Mouse (Mus musculus): ENCODE data around the gene Wbp1l. TPM values are rescaled to one million over a fixed set of nuclear protein-coding genes. Genes with fewer than 3 reads are reported as not detected.

Wbp1l gene
- polyA plus RNA-seq, 1 experiment from 2014 or later: 53.4 TPM

DNA sequence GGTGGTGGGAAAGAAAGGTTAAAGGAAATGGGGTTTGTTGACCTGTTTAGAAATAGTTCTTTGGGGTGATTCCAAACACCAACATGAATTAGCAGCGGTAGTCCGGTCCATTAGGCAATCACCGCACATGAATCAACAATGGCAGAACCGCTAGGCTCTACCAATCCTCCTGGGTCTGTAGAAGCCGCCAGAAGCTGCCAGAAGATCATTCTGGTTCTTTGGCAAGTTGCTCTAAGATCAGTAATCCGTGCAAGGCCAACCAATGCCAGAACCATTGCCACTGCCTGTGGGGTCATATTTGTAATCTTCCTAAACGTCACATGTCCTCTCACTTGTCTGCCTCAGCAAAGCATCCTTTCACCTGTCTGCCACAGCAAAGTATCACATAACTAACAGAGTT is 98.1 kb downstream of the Wbp1l start:
- H3K27ac ChIP-seq: no peak overlapping the region
- H3K4me3 ChIP-seq: no peak overlapping the region
- H3K9ac ChIP-seq: no peak overlapping the region
- no peak overlapping the region for H3K4me2 ChIP-seq
- no peak for ATAC-seq (ENCODE audit: insufficient number of reproducible peaks, low FRiP score, low TSS enrichment, low read depth)
- no peaks in the 10 kb centered on the region for H3K9me3 ChIP-seq
- H3K36me3 ChIP-seq: peaks cover 16% of the 10 kb centered on the region
- H3K27me3 ChIP-seq: no peaks in the 10 kb centered on the region
- WGBS: 96% methylated on average over 7 of the region's 7 CpGs
- H3K4me1 ChIP-seq: no peaks in the 10 kb centered on the region

DNA sequence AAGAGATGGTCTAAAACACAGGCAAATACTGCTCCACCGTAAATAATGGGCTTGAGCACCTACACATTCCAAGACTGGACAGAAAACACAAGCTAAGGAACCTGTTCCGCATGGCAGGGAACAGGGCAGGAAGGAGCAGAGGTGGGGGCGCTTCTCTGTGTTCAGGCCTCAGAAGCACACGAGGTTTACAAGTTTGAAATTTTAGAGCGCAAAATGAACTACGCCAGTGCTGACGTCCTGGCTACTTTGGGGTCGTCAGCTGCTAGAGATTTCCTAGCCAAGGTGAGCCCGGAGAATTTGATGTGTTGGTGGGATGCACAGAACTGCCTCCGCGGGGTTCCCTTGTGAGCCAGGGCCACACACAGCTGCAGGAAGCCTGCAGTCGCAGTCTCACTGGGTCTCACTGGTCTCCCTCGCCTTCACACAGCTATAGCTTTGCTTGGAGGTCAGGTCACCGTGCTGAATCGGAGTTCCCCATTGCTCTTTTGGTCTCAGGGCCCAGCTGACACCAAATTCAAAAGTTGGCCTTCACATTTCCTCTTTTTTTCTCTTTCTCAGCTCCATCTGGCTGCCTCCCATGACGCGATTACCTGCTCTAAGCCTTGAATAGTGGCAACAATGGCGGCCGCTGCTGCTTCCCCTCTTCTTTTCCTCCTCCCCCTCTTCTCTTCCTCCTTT is 99.1 kb downstream of the Wbp1l start:
- no peak overlapping the region for H3K9ac ChIP-seq
- no peaks in the 10 kb centered on the region for H3K9me3 ChIP-seq
- 49% methylated on average over 19 of the region's 19 CpGs for WGBS
- H3K4me2 ChIP-seq: no peak overlapping the region
- H3K4me1 ChIP-seq: no peaks in the 10 kb centered on the region
- ATAC-seq (ENCODE audit: insufficient number of reproducible peaks, low FRiP score, low TSS enrichment, low read depth): no peak
- no peaks in the 10 kb centered on the region for H3K27me3 ChIP-seq
- H3K36me3 ChIP-seq: peaks cover 16% of the 10 kb centered on the region
- H3K4me3 ChIP-seq: no peak overlapping the region
- no peak overlapping the region for H3K27ac ChIP-seq

DNA sequence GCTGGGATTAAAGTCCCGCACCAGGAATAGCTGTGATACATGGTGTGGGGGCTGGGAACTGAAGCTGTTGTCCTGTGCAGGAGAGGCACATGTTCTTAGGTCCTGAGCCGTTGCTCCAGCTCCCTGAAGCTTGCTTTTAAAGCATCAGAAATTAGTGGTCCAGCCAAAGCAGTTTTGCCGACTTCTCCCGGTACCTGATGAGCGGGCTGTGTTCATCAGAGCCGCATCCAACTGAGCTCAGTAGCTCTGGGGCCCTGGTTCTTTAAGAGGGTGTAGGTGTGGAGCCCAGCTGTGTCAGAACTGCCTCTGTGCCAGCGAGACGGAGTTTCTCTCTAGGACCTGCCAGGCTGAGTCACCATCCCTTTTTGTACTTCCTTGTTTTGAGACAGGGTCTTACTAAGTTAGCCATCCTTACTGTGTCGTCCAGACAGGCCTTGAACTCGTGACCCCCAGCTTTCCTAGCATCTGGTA is 100.2 kb downstream of the Wbp1l start:
- ATAC-seq (ENCODE audit: insufficient number of reproducible peaks, low FRiP score, low TSS enrichment, low read depth): no peak
- H3K4me3 ChIP-seq: no peak overlapping the region
- no peaks in the 10 kb centered on the region for H3K9me3 ChIP-seq
- no peak overlapping the region for H3K4me2 ChIP-seq
- H3K27ac ChIP-seq: no peak overlapping the region
- no peak overlapping the region for H3K9ac ChIP-seq
- 67% methylated on average over 10 of the region's 10 CpGs for WGBS
- peaks cover 16% of the 10 kb centered on the region for H3K36me3 ChIP-seq
- H3K27me3 ChIP-seq: no peaks in the 10 kb centered on the region
- H3K4me1 ChIP-seq: no peaks in the 10 kb centered on the region

DNA sequence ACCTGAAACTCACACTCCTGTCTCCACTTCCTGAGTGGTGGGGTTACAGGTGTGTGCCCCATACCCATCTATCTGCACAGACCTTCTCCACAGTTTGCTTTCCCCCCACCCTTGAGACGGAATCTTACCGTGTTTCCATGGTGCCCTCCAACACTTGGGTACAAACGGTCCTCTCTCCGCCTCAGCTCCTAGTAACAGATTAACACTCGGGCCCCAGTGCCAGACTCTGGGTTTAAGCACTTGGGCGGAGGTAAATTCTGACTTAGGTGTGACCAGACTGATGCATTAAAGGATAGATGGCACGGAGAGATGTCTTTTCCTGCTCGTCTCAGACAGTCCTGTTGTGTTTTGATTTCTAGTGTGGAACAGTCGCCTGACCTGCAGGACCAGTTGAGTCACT is 102.3 kb downstream of the Wbp1l start:
- no peak overlapping the region for H3K9ac ChIP-seq
- no peaks in the 10 kb centered on the region for H3K9me3 ChIP-seq
- no peaks in the 10 kb centered on the region for H3K27me3 ChIP-seq
- ATAC-seq (ENCODE audit: insufficient number of reproducible peaks, low FRiP score, low TSS enrichment, low read depth): no peak
- no peak overlapping the region for H3K4me3 ChIP-seq
- WGBS: 74% methylated on average over 9 of the region's 9 CpGs
- no peak overlapping the region for H3K4me2 ChIP-seq
- H3K27ac ChIP-seq: no peak overlapping the region
- peaks cover 9% of the 10 kb centered on the region for H3K36me3 ChIP-seq
- no peaks in the 10 kb centered on the region for H3K4me1 ChIP-seq

DNA sequence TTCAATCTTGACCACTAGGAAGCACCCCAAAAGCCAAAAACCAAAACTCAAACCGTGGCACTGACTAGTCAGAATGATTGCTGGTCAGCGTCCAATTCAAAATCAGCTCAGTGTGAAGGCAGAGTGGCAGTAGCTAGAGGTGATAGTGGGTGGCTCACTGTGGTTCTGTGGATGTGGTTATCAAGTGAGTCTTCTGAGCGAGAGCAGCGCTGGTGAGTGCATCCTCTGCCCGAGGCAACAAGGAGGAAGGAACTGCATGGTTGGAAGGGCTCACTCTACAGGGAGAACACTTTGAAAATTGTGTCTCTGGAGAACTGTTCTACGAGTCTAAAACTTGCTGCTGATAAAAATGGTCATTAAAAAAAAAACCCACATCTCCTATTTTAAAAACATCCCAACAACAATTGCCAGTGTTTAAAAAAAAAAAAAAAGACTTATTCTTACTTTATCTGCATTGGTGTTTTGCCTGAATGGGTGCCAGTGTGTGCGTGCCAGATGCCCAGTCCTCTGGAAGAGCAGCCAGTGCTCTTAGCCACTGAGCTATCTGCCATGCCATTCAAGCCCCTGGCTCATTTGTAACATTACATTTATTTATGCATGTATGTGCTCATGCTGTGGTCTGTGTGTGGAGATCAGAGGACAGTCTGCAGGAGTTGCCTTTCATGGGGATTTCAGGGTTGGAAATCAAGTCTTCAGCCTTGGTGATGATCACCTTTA is 107.1 kb downstream of the Wbp1l start:
- Histone ChIP-seq H3K9me3 (no peaks in the 10 kb centered on the region), H3K4me2 (no peak overlapping the region), H3K27ac (no peak overlapping the region), H3K36me3 (peaks cover 6% of the 10 kb centered on the region), H3K4me3 (no peak overlapping the region), H3K27me3 (no peaks in the 10 kb centered on the region), H3K4me1 (peaks cover 15% of the 10 kb centered on the region), H3K9ac (no peak overlapping the region)
- no peak for ATAC-seq (ENCODE audit: insufficient number of reproducible peaks, low FRiP score, low TSS enrichment, low read depth)
- whole genome bisulfite sequencing: 56% methylated on average over 7 of the region's 7 CpGs

DNA sequence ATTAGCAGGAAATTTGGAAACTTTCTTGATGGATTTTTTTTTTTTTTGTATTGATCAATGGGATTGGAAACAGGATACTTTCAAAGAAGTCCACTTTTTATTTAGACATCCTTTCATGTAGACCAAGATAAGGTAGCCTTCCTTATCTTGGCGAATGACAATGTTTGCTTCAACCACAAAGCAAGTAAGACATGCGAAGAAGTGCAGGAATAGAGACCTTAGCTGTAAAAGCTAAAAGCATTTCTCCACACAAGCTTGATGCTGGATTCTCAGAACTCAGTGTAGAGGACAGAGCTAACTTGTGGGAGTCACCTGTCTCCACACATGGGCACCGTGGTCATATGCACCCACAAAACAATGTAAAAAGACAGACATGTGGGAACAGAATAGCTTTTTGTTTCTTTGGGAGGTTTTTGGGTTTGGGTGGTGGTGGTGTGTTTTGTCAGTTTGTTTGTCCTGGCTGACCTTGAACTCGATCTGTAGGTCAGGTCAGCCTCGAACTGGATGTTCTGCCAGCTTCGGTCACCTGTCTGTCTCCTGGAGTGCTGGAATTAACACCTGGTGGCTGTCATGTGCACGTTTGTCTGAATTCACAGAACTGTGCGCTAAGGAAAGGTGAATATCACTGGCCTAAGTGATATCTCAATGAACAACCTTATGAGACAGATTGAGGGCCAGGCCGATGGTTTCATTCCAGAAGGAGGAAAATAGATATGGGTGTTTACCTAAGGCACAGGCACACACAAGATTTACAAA is 107.8 kb downstream of the Wbp1l start:
- H3K4me1 ChIP-seq: peaks cover 15% of the 10 kb centered on the region
- H3K27me3 ChIP-seq: no peaks in the 10 kb centered on the region
- no peaks in the 10 kb centered on the region for H3K9me3 ChIP-seq
- no peak overlapping the region for H3K9ac ChIP-seq
- H3K4me2 ChIP-seq: peak overlapping the region; percentile 68
- no peak for ATAC-seq (ENCODE audit: insufficient number of reproducible peaks, low FRiP score, low TSS enrichment, low read depth)
- peak overlapping the region; percentile 45 for H3K4me3 ChIP-seq
- no peak overlapping the region for H3K27ac ChIP-seq
- WGBS: 78% methylated on average over 9 of the region's 9 CpGs
- H3K36me3 ChIP-seq: no peaks in the 10 kb centered on the region

Other genes with a start within 250 kb of the Wbp1l start
- 1.5 and 2.1 TPM in 2 replicates for gene 2310034G01Rik, start 248.8 kb upstream of the Wbp1l start, polyA plus RNA-seq (2015; fragmentation: Nextera tagmentation; extraction: Ambion mirVana)
- 145 and 156 TPM in 2 replicates for gene Actr1a, start 203.3 kb upstream of the Wbp1l start, polyA plus RNA-seq (2015; fragmentation: Nextera tagmentation; extraction: Ambion mirVana)
- gene Sufu, start 202.2 kb upstream of the Wbp1l start, polyA plus RNA-seq (2015; fragmentation: Nextera tagmentation; extraction: Ambion mirVana): 32.8 and 33.6 TPM in 2 replicates
- gene Trim8, start 97.4 kb upstream of the Wbp1l start, polyA plus RNA-seq (2015; fragmentation: Nextera tagmentation; extraction: Ambion mirVana): 14.6 and 15.1 TPM in 2 replicates
- 127 and 138 TPM in 2 replicates for gene Arl3, start 25.9 kb upstream of the Wbp1l start, polyA plus RNA-seq (2015; fragmentation: Nextera tagmentation; extraction: Ambion mirVana)
- gene Sfxn2, start 25.7 kb upstream of the Wbp1l start, polyA plus RNA-seq (2015; fragmentation: Nextera tagmentation; extraction: Ambion mirVana): 22.3 and 23.5 TPM in 2 replicates
- 1.9 and 2.7 TPM in 2 replicates for gene Cyp17a1, start 74.1 kb downstream of the Wbp1l start, polyA plus RNA-seq (2015; fragmentation: Nextera tagmentation; extraction: Ambion mirVana)
- gene Borcs7, start 90.8 kb downstream of the Wbp1l start, polyA plus RNA-seq (2015; fragmentation: Nextera tagmentation; extraction: Ambion mirVana): 13.5 and 14.3 TPM in 2 replicates
- 20.6 and 24.1 TPM in 2 replicates for gene As3mt, start 108.4 kb downstream of the Wbp1l start, polyA plus RNA-seq (2015; fragmentation: Nextera tagmentation; extraction: Ambion mirVana)
- 3.1 and 4.0 TPM in 2 replicates for gene Cnnm2, start 162.5 kb downstream of the Wbp1l start, polyA plus RNA-seq (2015; fragmentation: Nextera tagmentation; extraction: Ambion mirVana)